Mouse (Mus musculus): ENCODE measurements at regions not wholly inside any gene's neighbourhood (a gene's known extent, or its start where the extent isn't known, plus 50 kb on each side); places are given as distances from the start of the nearest gene placed in this dataset.

GRCm38 (mm10) chr1:168010416-168010815 is 321.4 kb downstream of the Lmx1a start:
- DNase-seq, result no peak

GRCm38 (mm10) chr1:168012069-168012468 is 323.0 kb downstream of the Lmx1a start:
- DNase-seq, result no peak

GRCm38 (mm10) chr1:168012611-168013010 is 323.6 kb downstream of the Lmx1a start:
- DNase-seq, result no peak

- DNase-seq, result no peak
Observed at GRCm38 (mm10) chr1:168016375-168016890, 327.4 kb downstream of the Lmx1a start.

GRCm38 (mm10) chr1:168026481-168026880 is 337.4 kb downstream of the Lmx1a start:
- DNase-seq, result no peak

- no peak for DNase-seq
Observed at GRCm38 (mm10) chr1:168044765-168045164, 355.7 kb downstream of the Lmx1a start.

- DNase-seq, result no peak
Observed at GRCm38 (mm10) chr1:168046347-168046746, 357.3 kb downstream of the Lmx1a start.

- DNase-seq, result no peak
Observed at GRCm38 (mm10) chr1:168046749-168047148, 357.7 kb downstream of the Lmx1a start.

- no peak for DNase-seq
Observed at GRCm38 (mm10) chr1:168049965-168050364, 360.9 kb downstream of the Lmx1a start.

GRCm38 (mm10) chr1:168056479-168056878 is 367.4 kb downstream of the Lmx1a start:
- no peak for DNase-seq

GRCm38 (mm10) chr1:168057479-168057878 is 368.4 kb downstream of the Lmx1a start:
- no peak for DNase-seq

GRCm38 (mm10) chr1:168058769-168059168 is 369.7 kb downstream of the Lmx1a start:
- no peak for DNase-seq

GRCm38 (mm10) chr1:168064065-168064664 is 367.9 kb downstream of the Pbx1 start:
- DNase-seq, result no peak

GRCm38 (mm10) chr1:168065598-168066041 is 366.4 kb downstream of the Pbx1 start:
- no peak for DNase-seq

- no peak for DNase-seq
Observed at GRCm38 (mm10) chr1:168066810-168067209, 365.3 kb downstream of the Pbx1 start.

GRCm38 (mm10) chr1:168068003-168068919 is 363.8 kb downstream of the Pbx1 start:
- DNase-seq, result no peak

GRCm38 (mm10) chr1:168068920-168069590 is 363.0 kb downstream of the Pbx1 start:
- DNase-seq, result no peak

Data from thymus, postnatal 14 days (tissue).